Mouse (Mus musculus): Measurements from ENCODE around the gene Gtf2f1.
"Not testable (repeated sequence)": the region's sequence is repeated elsewhere in the genome, so short reads cannot be mapped to it uniquely, and the experiment has no call there.

Gtf2f1 gene

DNA sequence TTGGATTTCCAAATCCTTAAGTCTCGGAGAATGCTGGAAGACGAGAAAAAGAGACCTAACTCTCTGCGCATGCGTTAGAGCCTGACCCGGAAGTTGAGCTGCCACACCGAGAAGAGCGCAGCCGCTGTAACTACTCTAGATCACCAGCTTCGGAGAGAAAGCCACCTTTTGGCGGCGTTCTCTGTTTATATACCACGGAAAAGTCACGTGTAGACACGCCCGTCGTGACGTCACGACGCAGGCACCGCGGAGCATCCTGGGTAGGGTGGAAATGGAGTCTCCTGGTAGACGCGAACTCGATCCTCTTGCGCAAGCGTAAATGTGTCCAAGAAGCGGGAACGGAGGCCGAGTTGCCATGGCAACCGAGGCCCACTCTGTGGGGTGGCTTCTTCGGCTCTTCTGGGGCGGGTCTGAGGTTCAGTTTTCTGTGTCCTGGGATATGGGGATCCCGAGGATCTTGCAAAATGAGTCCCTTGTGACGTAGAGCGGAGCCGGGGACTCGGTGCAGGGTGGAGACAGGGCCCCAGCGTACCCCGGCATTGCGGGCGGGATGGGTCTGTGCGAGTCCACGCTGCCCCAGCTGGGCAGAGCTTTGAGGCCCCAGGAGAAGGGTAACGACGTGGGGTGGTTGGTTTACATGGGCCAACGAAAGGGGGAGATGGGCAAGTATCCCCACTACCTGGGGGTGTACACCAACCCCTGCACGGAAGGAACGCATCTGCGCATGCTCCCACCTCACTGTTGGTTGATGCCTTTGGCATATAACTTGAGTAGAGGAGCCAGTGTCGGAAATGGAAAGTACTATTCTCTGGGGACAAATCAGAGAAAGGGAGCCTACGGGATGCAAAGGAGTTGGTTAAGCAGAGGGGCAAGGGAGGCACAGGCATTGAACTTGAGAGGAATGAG is at the start of gene Gtf2f1, which contains the start of gene Gm17949:
Gtf2f1 (minus strand) TSS at position 53 of the 906 bp plus-strand sequence.
Gm17949 (plus strand) TSS at position 234 of the 906 bp plus-strand sequence.
- DNase-seq (ENCODE audit: low read depth, low spot score): peak; percentile 100

DNA sequence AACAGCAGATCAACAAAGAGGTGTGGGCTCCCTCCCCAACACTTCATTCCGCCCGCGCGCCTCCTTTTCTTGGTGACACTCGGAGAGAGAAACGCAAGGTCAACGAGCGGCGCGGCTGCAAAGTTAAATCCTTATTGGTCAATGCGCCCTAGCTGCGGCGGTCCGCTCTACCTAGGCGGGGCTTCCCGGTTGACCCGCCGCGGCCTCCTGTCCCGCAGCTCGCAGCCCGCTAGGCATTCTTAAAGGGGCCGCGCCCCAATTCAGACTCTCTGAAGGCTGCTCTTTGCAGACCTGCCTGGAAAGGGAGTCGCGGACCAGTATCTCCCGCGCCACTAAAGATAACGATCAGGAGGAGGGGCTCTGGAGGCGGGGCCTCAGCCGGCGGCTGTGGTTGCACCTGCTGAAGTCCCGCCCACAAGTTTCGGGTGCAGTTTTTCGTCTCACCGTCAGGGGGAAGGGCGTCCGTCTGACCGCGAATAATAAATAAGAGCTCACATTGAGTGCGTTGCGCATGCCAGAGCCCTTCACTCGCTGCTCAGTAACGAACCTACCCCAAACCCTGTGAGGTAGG is 49.2 kb upstream of the Gtf2f1 start:
- peak; percentile 88 for DNase-seq (ENCODE audit: low read depth, low spot score)

DNA sequence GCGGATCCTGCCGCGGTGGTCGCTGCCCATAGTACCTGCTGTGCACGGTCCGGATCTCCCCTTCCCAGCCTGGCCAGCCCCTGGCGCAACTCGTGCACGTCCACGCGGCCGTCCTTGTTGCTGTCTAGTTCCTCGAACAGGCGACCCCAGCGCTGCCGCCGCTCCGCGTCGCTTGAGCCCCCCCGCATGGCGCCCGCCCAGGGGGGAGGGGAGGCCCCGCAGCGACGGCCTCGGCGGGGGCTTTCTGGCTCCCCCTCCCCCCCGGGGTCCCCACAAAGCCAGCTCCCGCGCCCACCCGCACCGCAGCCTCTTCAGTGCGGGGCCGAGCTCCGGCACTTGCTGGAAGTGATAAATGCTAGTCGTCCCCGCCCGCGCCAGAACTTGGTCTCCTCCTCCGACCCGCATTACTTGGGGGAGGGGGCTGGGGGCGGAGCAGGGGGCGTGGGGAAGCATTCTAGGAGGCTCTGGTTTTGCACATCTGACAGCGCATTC is 48.4 kb upstream of the Gtf2f1 start, which contains the start of gene Slc25a23:
Slc25a23 (minus strand) TSS at position 378 of the 492 bp plus-strand sequence.
- peak; percentile 56 for DNase-seq (ENCODE audit: low read depth, low spot score)

DNA sequence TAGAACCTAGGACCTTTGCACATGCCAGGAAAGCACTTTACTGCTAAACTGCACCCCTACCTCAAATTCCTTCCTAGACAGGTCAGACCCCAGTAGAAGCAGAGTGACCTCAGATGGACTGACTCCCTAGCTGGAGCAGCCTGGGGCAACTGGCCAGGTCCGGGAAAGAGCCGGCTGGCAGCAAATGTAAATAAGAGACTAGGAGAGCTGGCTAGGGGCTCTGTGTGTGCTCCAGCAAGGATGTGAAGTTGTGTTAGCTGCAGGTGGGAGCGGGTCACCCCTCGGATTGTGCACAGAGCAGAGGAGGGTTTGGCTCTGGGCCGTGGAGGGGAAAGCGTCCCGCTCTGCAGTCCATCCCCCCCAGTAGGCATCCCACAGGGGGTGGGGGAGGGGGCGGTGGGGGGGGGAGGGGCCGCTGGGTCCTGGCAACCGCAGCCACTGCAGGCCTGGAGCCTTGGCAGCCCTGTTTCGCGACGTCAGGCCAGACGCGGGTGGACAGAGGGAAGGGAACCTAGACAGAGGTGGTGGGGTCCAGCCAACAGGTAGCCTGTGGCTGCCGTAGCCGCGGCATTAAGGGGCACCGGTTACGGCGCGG is 47.9 kb upstream of the Gtf2f1 start, which contains the start of gene Crb3:
Crb3 (plus strand) TSS at position 215 of the 595 bp plus-strand sequence.
- no peak for DNase-seq (ENCODE audit: low read depth, low spot score)

DNA sequence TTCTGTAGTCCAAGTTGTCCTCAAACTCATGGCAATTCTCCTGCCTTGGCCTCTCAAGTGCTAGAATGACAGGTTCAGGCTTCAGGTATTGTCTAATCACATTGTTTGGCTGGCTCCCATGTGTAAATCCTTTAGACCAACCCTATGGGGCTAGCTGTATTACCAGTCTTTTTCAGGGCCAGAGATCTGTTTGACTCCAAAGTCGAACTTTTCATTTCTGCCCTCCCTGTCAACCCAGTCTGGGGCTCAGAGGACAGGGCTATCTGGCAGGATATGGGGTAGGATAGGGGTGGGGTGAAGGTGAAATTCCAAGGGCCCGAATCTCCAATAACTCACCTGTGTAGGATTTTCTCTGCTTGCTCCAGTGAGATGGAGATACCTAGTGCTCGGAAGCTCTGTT is 45.2 kb upstream of the Gtf2f1 start:
- DNase-seq (ENCODE audit: low read depth, low spot score): no peak

DNA sequence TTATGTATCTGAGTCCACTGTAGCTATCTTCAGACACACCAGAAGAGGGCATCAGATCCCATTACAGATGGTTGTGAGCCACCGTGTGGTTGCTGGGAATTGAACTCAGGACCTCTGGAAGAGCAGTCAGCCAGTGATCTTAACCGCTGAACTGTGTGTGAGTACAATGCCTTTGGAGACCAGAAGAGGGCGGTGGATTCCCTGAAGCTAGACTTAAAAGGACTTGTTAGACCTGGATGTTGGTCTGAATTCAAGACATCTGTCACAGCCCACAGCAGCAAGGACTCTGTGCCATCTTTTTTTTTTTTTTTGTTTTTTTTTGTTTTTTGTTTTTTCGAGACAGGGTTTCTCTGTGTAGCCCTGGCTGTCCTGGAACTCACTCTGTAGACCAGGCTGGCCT is 40.6 kb upstream of the Gtf2f1 start:
- not testable (repeated sequence) for DNase-seq (ENCODE audit: low read depth, low spot score)

DNA sequence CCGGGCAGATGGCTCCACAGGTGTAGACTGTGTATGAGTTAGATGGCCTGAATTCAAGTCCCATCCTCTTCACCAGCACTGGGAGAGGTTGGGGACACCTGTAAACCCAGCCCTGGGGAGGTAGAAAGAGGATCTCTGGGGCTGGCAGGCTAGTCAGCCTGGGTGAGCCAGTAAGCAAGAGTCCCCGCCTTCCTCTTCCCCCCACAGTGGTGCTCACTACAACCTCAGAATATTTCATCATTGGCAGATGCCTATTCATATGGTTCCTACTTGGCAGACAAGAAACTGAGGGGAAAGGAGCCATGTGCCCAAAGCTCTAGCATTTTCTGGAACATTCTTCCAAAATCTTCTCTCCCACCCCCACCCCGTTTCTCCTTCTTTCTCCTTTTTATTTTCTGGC is 37.7 kb upstream of the Gtf2f1 start:
- no peak for DNase-seq (ENCODE audit: low read depth, low spot score)

DNA sequence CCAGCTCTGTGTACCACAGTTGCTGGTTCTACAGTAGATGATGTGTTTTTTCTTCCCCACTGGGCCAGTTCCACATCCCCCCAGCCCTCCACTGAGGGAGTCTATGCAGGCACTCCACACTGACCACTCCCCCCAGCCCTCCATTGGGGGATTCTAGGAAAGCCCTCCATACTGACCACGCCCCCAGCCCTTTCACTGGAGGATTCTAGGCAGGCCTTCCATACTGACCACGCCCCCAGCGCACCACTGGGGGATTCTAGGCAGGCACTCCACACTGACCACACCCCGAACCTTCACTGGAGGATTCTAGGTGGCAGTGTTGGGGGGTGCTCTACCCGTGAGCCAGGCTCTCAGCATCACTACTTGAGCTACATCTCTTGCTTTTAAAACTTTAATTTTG is 36.3 kb upstream of the Gtf2f1 start:
- no peak for DNase-seq (ENCODE audit: low read depth, low spot score)

DNA sequence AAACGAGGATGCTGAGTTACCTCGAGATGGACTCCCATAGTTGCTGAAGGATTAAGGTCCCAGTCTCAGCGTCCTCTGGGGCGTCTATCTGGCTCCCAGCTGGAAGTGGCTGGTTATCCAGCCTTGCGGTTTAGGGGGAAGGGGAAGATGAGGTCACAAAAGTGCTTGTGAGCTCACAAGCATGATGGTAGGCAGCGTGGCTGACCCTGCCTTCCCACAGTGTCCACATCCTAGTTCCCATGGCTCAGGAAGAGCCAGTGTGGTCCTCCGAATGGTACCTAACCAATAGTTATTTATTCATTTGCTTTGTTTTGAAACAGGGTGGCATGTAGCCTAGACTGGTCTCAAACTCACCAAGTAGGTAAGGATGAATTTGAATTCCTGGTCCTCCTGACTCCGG is 30.5 kb upstream of the Gtf2f1 start, which contains the start of gene Slc25a41:
Slc25a41 (minus strand) TSS at position 101 of the 400 bp plus-strand sequence.
- no peak for DNase-seq (ENCODE audit: low read depth, low spot score)

DNA sequence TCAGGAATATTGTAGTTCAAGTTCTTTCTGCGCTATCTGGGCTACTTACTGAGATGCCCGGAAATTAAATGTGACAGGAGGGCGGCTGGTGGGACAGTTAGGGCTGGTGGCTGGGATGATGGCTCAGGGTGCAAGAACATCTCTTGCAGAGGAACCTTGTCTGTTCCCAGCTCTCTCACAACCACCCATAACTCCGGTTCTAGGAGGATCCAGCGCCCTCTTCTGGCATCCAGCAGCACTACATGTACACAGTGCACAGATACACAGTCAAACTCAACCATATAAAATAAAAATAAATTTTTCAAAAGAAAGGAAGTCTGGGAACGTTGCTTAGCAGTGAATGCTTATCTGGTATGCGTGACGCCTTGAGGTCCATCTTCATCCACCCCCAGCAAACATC is 27.9 kb upstream of the Gtf2f1 start:
- no peak for DNase-seq (ENCODE audit: low read depth, low spot score)

DNA sequence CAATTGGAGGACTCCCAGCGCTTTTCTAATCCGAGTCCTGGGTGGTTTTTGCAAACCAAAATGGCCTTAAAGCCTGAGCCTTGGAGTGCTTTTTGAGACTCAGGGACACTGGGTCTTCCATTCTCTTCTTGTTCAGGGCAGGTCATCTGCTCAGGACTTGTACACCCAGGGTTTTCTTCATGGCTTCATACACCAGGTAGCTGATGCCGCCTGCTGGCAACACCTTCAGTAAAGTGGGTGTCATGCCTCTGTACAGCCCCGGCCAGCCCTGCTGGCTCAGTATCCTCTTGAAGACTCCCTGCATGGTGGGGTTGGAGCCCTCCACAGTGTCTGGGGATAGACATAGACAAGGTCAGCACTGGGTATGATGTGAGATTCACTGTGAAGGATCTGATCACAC is 21.8 kb upstream of the Gtf2f1 start:
- DNase-seq (ENCODE audit: low read depth, low spot score): no peak

DNA sequence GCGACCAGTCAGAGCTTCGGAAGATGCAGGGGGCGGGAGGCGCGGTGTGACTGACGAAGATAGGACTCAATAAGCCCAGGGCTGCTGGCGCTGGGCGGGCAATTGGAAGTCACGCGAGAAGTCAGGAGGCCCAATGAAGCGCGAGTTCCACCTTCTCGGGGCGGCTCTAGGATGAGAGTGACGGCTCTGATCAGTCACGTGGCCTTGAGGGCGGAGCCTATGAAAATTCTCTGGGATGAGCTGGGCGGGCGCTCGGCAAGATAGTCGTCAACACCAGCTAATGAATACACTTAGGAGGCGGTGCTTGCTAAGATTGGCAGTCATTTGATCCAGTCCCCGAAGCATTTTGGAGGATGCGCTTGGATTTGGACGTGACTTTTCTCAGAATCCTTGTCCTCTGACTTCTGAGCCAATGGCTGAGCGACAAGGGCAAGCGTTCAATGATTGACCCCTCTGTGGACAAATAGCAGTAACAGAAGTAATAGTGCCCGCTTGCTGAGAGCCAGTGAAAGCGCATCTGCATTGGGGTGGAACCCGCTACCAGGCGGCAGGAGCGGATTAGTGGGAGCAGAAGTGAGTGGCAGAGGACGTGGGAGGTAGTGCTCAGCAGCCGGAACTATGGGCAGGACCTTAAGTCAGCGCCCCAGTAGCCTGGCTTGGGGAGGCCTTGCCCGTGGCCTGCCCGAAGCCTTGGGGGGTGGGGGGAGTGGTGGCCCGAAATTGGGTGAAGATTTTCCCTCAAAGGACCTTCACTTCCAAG is 20.8 kb upstream of the Gtf2f1 start:
- peak; percentile 100 for DNase-seq (ENCODE audit: low read depth, low spot score)

DNA sequence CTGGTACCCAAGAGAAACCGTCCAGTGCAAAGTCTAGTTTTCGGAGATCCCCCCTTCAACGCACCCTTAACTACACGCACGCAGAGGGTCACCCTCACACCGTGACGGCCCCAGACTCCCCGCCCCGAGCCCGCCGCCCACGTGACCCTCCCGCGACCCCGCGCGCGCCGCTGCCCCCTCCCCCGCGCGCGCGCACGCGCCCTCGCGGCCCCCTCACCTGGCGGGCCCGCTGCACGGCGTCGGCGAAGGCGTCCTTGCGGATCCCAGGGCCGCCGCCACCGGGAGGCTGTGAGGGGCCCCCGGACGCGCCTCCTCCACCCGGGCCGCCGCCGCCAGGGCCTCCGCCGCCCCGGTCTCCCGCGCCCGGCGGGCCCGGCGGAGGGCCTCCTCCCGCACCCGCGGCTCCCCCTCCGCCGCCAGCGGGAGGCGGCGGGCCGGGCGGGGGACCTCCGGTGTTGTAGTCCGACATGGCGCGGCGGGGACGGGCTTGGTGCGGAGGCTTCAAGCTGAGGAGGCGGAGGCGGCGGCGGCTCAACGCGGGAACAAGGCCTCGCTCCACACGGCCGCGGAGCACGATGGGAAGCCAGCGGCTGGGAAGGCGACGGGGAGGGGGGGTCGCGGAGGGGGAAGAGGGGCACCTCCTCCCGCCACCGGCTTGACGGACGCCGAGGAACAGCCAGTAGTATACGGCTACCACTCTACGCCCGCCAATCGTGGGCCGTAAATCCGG is 20.0 kb upstream of the Gtf2f1 start, which contains the start of gene Khsrp:
Khsrp (minus strand) TSS at position 592 of the 730 bp plus-strand sequence.
- DNase-seq (ENCODE audit: low read depth, low spot score): peak; percentile 34

DNA sequence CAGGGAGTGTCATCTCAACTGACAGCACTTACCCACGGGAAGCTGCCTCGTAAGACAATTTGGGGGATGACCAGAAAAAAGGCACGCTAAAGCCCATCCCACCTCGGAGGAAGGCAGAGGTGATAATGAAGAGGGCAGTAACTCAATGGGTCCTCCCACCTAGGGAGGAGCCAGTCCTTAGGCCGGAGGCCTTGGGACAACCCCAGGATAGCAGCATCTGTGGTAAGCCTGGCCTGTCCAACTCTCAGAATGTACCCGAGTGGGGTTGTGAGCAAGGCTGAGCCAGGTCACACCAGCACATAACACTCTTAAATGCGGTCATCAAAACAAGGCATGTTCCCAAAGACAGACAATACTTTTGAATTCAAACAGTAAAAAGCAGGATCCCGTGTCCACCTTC is 18.6 kb upstream of the Gtf2f1 start:
- no peak for DNase-seq (ENCODE audit: low read depth, low spot score)

DNA sequence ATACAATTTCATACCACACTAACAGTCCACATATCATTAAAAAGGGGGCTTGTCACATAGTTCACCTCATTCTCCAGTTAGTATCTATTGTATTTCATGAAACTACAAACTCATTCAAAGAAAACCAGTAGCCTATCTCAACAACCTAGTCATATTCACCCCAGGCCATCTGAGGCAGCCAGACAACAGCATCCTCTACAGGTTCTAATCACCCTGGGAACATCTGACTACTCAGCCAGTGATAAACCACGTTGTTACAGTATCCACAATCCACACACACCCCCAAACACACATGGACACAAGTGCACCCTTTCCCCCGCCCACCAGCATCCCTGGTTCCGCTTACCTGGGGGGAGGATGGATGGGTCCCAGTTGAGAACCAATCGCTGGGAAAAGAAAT is 16.4 kb upstream of the Gtf2f1 start:
- DNase-seq (ENCODE audit: low read depth, low spot score): no peak

DNA sequence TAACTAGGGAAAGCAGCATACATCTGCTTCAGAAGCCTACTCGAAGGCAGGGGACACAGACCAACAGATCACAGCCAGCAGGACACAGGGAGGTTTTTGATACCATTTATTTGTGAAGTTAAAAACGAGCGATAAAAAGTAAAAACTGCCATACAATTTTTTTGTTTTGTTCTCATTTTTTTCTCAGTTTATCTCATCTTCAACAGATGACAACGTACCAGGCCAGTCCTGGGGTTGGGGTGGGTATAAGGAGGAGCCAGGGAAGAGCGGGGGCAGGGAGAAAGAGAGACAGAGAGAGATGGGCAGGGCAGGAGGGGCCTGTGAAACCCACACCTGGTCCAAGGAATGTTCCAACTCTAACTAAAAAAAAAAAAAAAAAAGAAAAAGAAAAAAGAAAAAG is 9.9 kb upstream of the Gtf2f1 start:
- no peak for DNase-seq (ENCODE audit: low read depth, low spot score)

DNA sequence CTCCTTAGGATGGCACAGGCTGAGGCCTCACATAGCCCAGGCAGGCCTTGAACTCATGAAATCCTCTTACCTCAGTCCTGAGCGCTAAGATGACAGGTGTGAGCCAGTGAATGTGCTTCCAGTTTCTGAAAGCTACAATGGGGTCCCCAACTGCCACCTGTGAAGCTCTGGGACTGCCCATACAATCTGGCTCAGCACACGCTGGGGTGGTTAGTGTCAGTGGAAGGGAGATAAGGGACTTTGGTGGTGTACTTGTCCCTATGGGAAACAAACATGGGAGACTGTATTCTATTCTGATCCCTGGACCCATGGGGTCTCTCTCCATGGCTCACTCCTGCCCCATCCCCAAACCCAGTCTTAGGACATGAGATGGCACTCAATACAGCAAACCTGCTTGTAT is 8.6 kb upstream of the Gtf2f1 start:
- no peak for DNase-seq (ENCODE audit: low read depth, low spot score)

DNA sequence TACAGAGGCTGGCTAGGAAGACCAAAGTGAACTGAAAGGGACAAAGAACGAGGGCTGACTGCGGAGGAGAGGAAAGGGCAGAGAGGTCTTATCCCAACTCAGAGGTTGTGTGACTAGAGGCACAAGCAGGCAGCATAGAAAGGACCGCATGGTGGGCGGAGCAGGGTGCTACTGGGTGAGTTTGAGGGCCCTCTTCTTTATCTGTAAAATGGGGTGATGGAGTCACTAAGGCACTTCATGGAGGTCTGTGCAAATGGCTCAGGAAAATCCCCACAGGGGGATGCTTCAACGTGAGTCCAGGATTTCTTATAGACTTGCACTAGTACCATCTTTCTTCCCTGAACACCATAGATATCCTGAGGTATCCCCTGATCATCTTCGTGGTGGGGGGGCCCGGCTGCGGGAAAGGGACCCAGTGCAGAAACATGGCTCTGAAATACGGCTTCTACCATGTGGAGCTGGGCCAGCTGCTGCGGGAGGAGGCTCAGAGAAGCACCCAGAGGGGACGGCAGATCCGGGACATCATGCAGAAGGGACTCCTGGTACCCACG is 1.2 kb upstream of the Gtf2f1 start:
- DNase-seq (ENCODE audit: low read depth, low spot score): no peak

DNA sequence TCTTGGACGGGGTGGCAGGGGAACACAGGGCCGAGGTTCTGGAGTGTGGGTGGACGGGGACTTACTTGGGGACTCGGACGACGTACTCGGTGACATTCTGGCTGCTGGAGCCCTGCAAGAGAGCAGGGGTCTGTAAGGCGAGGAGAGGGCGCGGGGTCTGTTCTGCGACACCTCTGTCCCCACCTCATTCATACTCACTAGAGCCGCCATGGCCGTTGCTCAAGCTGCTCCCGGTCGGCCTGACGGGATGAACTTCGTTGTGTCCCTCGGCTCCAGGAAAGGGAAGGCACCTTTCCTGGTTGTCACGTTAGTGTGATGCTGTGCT is 215 bp downstream of the Gtf2f1 start:
- no peak for DNase-seq (ENCODE audit: low read depth, low spot score)

DNA sequence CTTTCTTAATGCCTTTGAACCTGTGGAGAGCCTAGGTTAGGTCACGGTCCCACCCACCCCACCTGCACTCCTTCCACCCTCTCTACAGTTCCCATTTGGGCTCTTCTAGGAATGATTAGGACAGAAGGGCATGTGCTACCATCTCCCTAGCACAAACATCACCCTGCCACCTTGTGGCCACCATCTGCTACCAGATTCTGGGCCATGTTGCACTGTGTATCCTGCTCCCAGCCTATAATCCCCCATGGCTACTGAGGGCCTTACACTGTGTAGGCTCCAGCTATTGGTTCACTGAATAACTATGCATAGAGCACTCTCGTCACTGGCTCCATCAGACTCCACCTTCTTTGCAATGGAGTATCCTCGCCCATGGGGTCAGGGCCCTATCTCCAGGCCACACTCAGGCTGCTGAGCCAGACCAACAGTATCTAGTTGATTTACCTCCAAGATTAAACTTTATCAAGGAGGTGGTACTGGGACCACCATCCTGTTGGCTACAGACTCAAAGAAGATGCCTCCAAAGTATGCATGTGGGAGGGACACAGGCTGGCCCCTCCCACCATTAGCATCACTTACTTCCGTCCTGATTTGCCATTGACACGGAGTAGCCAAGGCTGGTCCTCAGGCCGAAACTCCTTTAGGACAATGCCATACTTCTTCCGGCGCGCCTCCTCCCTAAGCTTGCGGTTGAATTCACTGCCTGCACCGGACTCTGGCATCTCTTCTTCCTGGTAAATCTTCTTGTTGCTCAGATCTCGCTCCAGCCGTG is 3.8 kb downstream of the Gtf2f1 start:
- DNase-seq (ENCODE audit: low read depth, low spot score): no peak
